Mouse (Mus musculus): ENCODE data around the gene Gbe1.
A peak's percentile ranks its signal among the peaks of the same experiment; 100 is the strongest.

The Gbe1 gene

DNA sequence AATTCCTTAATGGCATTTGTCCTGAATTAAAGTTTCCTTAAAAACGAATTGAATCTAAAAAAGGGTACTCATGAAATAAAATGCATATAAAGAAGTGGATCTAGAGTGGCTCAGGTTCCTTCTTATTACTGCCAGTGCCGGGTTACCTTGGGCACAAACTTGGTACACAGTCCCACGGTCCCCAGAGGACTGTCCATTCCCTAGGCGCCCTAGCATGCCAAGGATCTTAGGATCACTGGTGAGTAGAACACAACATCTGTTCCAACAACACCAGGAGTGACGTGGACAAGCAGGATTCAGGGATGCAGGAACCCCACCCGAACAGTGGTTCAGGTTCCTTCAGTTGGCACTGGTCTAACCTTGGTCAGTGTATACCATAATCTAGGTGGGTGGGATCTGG, 44.6 kb downstream of the Gbe1 start:
- DNase-seq (ENCODE audit: low spot score) = no peak

DNA sequence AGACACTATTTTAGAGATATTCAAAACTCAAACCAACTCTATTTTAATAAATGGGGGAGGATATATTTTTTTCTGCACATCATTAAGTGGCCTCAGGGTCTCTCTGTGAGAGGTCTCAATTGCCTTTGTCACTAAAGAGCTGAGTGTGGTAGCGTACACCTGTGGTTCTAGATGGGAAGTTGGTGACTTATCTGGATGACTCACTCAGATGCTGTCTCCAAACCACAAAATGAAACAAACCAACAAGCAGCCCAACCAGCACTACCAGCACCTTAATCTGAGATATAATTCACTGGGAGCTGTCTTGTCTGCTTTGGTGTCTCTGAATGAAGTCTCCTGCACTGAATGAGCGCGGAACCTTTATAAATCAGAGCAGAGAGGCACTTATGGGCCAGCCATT, 51.5 kb downstream of the Gbe1 start:
- no peak for DNase-seq (ENCODE audit: low spot score)

DNA sequence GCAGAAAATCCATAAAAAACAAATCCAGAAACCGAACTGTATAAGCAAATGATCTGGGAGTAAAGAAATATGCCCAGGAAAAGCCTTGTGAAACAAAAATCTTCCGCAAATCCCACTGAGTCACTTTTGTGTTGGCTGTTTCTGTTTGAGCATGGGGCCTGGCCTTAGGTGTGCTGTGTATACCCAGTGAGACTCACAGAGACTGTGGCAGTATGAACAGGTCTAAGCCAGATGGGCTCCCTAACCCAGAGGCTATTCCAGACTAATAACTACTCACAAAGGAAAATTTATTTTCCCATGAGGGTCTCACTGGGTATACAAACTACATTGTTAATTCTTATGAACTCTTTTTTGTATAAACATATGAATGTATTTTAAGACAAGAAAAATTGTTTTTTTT, 67.3 kb downstream of the Gbe1 start:
- DNase-seq (ENCODE audit: low spot score) = no peak

DNA sequence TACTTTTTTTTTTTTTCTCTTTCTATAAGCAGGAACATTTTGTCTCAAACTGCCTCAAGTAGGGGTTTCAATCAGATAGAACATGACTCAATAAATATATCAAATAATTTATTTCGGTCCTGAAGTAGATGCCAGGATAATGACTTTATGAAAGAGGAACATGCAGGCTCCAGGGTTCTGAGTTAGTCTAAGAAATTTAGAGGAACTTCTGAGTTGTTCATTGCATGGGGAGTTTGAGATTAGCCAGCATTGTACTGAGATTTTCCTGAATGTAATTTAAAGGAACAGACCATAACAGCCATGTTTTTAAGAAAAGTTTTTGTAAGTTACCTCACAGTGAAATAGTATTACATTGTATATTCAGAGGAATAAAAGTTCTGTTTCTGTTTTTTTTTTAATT, 71.7 kb downstream of the Gbe1 start:
- DNase-seq (ENCODE audit: low spot score) = no peak

DNA sequence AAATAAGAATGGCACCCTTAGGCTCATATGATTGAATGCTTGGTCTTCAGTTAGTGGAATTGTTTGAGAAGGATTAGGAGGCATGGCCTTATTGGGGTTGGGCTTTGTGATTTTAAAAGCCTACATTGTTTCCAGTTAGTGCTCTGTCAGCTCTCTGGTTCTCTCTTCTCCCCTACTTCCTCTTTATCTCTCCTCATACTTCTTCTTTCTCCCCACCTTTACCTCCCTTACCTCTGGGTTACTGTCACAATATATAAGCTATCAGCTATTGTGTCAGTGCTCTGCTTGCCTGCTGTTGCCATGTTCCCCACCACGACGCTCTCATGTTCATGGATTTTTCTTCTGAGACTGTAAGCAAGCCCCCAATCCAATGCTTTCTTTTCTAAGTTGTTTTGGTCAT, 73.6 kb downstream of the Gbe1 start:
- no peak for DNase-seq (ENCODE audit: low spot score)

DNA sequence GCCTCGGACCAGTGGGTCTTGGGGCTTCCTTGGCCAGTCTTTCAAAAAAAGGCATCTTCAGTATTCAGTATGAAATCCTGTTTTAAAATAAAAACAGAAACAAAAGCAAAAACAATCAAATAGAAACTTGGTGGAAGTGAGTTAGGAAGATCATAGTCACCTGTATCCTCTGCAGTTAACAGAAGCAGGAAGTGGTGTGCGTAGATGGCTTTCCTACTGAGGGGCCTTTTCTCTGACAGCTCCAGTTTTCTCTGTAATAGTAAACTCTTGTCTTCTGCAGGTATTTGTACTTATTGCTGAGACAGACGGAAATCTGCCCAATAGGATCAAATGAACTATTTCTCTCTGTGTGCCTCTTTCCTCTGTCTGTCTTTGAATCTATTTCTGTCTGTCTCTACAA, 81.5 kb downstream of the Gbe1 start:
- no peak for DNase-seq (ENCODE audit: low spot score)

DNA sequence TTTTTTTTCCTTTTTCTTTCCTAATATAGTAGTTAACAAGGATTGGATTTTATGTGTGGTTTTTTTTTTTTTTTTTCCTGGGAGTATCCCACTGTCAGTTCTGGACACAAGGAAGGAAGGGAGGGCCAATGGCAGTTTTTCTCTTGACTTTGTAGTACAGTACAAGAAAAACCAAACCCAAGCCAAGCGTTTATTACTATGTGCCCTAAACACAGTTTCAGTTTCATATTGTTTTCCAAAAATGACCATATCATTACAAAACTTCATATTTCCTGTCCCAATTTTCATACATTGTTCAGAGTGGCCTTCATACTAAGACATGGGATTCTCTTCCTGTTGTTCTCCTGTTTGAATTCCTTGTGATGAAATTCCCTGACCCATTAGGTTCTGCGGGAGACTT, 94.0 kb downstream of the Gbe1 start:
- no peak for DNase-seq (ENCODE audit: low spot score)

DNA sequence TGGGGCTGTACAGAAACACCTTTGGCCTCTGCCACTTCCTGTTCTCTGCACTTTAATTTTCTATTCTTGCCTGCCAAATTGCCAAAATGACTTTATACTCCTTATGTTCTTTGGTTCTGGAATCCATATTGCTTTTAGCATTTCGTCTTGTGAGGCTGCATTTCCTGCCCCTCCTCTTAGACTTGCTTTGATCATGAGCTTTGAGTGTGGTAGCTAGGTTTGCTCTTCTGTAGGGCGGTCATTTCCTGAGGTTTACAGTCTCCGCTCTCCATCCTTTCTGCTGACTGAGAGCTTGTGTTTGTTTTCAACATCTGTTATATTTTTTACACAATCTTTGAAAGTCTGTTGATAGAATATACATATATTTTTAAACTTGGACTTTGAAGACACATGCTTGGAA, 107.3 kb downstream of the Gbe1 start:
- DNase-seq (ENCODE audit: low spot score) = no peak

DNA sequence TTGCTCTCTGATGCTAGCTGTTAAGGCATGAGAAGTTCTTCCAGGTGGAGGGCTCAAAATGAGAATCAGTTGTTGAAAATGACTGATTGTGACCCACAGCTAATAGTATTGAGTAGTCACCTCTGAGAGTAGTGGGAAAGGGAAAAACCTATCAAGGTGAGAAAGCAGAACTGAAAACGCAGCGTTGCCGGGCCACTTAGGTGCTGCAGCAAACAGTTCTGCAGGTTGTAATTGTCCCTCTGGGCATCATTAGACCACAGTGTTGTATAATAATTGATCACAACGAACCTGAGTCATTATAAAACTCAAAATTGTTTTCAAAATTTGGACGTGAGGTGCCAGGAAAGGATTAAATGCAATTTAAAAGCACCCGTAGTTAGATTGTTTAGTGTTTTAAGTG, 135.8 kb downstream of the Gbe1 start:
- no peak for DNase-seq (ENCODE audit: low spot score)

DNA sequence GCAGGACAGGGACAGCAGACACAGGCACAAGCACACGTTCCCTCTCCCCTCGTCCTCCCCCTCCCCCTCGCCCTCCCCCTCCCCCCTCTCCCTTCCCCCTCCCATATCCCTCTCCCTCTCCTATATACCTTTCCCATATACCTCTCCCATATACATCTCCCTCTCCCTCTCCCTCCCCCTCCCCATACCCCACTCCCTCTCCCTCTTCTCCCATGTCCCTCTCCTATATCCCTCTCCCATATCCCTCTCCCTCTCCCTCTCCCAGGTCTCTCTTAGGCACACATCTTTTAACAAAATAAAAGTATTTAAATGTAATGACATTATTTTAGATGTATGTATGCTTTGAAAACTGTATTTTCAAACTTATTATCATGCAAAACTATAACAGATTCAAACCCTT, 161.8 kb downstream of the Gbe1 start:
- DNase-seq (ENCODE audit: low spot score) = no peak

DNA sequence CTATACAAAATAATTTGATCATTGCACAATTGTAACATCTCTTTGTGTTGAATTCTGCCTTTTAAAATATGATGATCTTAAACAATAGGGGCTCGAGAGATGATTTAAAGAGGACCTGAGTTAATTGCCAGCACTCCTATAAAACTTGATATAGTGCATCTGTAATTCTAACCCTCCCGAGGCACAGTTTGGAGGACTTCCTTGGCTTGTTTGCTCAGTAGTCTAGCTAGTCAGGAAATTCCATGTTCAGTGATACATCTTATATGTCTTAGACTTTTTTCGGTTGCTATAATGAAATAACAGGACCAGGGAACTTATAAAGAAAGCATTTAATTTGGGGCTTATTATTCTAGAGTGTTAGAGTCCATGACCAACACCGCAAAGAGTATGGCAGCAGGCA, 162.4 kb downstream of the Gbe1 start:
- DNase-seq (ENCODE audit: low spot score) = no peak

DNA sequence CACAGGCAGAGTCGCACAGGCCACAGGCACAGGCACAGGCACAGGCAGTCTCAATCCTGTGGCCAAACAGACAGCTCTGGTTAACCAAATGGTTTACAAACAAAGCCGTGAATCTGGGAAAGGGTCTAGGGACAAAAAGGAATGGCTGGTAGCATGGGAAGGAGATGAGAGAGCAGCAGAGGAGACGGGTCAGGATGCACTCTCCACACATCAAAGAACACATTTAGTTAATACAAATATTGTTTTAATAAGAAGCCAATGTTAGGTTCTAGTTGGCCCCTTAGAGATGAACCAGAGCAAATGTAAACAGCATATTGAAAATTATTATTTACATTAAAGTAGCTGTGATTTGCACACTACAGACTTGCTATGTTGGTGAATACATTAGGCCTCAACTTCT, 166.7 kb downstream of the Gbe1 start:
- DNase-seq (ENCODE audit: low spot score) = no peak

DNA sequence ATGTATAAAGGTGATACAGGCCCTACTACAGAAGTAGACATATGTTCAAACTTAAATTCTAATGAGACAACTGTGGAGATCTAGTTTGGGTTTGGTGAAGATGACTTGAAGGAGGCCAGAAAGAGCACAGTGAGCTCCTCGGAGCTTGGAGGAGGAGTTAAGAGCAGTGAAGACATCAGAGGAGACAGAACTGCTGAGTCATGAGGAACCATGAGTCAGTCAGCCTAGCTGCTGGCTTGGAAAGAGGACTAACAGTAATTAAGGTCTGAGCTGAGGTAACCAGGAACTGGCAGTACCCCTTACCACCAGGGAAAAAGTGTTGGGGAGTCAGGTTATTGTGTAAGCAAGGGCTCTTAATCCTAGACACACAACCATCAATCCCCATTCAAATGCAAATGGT, 192.7 kb downstream of the Gbe1 start:
- no peak for DNase-seq (ENCODE audit: low spot score)

DNA sequence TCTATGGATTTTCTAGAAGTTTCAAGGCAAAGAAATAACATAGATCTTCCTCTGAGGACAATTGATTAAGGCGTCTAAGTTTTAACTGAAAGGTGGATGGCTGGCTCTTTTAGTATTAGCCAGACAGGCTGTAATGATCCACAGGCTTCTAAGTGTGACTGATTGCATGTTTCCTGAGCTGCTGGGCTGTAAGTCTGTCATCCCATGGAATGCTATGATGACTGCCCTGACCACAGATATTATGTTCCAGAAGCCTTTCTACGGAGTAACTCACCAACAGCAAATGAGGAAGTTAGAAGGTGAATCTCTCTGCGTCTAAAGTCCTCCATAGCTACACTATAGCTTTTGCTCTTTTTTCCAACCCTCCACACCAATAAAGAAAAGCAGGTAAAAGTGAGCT, 197.2 kb downstream of the Gbe1 start:
- DNase-seq (ENCODE audit: low spot score) = no peak

DNA sequence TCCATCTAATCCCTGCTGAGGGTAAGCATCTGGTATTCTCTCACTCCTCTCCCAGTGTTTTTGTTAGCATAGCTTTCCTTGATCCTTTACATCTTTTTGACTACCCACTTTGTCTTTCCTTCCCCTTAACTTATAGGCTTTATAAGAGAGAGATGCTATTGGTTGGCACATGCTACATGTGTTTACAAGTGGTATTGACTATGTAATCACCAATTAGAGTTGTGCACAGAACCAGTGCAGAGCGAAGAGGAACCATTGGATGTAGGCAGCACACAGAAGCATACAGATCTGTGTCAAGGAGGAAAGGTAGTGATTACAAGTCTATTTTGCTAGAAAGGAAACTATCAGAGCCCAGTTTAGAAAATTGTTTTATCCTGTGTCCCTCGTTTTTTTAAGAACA, 209.1 kb downstream of the Gbe1 start:
- no peak for DNase-seq (ENCODE audit: low spot score)

DNA sequence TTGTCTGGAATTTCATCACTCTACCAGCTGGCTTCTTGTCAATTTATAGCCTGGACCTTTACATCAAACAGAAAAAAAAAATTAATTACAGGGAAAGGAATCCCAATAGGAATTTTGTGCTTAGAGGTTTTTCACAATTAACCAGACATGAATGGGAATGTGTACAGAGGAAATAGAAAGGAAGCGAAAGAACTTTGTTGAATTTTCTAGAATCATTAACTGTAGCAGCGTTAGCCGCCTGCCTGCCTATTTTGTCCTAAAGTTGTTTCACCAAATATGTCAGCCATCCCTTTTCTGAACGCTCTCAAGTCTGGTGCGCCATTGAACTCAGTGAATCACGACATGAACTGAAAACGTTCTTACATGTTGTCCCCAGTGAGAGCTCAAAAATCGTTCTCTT, 209.8 kb downstream of the Gbe1 start:
- no peak for DNase-seq (ENCODE audit: low spot score)

DNA sequence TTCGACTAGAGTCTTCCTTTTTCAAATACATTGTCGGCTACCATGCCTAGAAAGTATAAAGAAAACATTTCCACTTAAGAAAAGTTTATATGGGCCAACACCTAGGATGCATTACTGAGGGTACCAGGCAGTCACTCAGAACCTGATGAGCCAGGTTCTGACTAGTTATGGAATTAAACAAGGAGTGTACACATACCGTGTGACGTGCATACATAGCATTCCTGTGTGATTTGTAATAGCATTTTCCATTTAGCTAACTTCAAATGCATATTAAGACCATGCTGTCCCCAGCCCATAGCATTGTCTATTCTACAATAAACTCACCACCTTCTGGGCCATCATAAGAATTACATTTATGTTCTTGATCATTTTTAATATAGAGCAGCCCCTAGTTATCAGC, 210.5 kb downstream of the Gbe1 start:
- no peak for DNase-seq (ENCODE audit: low spot score)

DNA sequence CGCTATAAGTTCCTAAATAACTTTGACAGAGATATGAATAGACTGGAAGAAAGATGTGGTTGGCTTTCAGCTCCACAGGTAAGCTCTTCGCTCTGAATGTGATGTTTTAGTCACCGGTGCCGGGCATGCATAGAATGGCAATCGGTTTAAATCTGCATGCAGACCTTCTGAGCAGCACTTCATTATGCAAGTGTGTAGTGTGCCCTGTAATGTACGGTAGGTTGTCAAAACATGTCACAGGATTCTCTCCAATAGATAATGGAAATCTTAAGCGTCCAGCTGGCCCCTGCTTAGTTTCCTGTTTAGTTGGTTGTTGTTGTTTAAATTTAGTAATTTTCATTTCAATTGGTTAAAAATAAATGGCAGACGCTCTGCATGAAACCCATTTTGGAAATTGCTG, 213.5 kb downstream of the Gbe1 start:
- no peak for DNase-seq (ENCODE audit: low spot score)

DNA sequence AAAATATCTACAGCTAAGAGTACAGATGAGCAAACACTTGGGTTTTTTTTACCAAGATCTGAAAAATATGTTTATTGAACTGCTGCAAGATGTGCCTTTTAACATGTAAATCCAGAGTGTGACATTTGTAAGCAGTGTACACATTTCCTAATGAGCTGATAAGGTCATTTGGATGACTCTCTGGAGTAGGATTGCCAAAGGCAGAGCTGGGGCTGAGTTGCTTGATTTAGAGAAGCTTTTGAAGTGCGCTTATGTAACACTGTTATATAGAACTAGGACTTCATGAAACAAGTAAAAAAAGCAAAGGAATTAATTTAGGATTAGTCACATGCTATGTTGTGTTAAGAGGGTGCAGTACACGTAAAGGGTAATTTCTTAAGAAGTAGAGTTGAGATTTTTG, 221.5 kb downstream of the Gbe1 start:
- DNase-seq (ENCODE audit: low spot score) = no peak

DNA sequence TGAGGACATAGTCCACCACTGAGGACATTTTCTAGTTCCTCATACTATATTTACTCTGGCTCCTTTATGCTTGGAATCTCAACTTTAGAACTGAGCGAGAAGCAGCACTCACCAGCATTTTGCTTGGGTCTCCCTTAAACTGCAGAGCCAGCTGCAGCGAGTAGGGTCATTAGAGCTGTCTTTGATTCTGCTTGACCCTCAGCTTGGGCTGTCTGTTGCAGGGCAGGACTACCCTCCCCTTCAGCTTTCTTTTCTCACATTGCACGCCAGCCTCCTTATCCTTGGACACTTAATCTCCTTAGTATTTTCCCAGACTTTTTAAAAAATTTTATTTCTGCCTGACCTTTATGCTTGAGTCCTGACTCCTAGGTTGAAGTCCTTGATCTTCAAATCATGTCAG, 237.1 kb downstream of the Gbe1 start:
- DNase-seq (ENCODE audit: low spot score) = no peak

DNA sequence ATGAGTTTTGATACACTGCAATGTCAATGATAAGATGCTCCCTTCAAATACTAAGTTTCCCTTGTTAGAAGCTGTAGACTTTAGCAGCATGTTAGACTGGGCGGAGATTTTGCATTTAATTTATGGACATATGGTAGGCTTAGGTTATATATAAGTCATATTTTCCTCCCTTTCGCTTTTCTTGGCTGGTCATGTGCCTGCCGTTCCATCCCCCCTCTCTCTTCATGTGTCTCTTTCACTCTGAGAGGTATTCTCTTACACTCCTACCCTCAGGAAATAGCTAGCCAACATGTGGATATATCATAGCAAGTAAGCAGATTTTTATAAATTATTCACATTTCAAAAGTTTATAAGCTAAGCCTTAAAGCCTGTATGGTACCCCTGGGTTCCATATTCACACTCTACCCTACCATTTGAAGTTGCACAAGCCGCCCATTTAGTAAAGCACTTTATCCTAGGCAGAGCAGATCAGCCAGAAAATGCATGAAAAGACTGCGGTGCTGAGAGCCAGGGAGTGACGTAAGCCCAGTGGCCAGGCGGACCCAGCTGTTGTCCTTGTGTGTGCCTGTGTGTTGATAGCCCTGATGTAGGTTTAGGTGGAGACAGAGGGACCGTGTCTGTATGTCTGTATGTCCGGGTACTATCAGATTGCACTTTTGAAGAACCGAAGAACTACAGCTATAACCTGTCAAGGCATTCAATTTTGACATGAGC, 248.0 kb downstream of the Gbe1 start:
- DNase-seq (ENCODE audit: low spot score) = no peak

DNA sequence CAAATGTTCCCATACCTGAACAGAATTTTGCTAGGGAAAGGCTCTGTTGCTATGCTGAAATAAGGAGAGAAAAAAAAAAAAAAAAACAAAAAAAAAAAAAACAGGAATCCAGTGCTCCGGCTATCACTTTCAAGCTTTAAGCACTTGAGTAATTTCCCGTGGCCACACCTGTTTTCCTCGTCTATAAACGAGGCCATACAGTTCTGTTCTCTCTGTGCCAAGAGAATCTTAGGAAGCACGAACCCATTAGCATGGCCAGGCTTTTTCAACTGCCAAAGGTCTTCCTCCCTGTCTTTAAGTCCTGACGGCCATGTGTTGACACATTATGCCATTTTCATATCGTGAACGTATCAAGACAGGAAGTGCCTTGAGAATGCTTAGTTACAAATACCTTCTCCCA, 248.8 kb downstream of the Gbe1 start:
- no peak for DNase-seq (ENCODE audit: low spot score)

DNA sequence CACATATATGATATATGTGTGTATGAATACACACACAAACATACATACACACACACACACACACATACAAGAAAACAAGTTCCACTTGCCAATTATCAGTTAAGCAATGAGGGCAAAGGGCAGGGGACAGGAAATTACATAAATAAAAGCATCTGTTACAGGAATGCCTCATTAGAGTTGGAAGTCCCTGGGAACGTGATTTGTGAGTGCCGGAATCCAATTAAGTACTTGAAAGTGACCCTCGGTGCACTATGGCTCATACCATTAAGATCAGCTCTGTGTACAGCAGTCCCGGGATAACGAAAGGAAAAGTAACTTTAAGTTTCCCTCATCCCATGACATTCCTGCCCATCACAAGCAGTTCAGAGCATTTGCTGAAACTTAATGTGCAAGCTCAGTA, 249.7 kb downstream of the Gbe1 start:
- no peak for DNase-seq (ENCODE audit: low spot score)

DNA sequence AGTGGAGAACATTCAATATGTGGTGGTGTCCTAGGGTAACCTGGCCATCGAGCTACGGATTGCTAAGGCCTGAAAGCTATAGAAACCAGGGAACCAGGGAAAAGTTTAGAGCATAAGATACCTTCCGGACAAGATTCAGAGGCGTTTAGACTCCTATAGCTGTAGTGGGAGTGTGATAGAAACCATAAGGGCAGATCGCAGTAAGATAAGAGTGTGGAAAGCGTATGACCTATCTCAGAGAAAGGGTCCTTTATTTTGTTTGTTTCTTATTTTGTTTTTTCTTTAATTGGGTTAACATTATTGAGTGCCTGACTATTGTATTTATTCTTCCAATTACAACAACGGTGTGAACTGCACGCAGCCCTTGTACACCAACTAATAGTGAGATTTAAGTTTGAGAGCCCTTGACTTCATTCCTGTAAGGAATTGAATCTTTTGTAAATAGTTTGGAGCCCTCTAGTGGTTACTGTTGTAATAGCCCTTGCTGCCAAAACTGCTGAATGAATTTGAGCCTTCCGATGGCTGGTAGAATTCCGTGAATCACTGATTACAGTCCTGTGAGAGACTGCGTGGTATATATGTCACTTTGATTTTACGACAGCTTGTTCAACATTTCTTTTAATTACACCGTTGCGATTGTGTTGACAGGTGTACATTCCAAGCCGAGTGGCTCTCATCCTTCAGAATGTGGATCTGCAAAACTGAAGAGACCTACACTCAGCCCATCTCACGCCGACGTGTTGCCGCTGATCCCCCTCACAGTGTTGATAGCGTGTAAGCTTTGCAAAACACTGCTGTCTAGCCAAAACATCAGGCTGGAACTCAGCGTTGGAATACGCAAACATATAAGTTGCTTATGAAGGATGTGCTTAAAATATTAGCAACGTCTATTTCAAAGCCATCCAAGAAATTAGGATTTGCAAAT, 254.9 kb downstream of the Gbe1 start:
- DNase-seq (ENCODE audit: low spot score) = peak; percentile 59

Data from left cerebral cortex, adult 11 months (tissue).